Mouse (Mus musculus) CD4-positive, CD25-positive, alpha-beta regulatory T cell, adult 4 months (primary cell): ENCODE data around the gene Samt1. TPM values are rescaled to one million over a fixed set of nuclear protein-coding genes. Genes with fewer than 3 reads are reported as not detected.
"Not testable (repeated sequence)": the region's sequence is repeated elsewhere in the genome, so short reads cannot be mapped to it uniquely, and the experiment has no call there.

ENCODE experiments used
- ATAC-seq: one replicate; pipeline ENCODE4 v1.8.0; 2017
- polyA plus RNA-seq, 2 experiments: library from polyadenylated mRNA; unstranded; fragments of 100-300 nt; shearing (Covaris generic); gene quantifications; one replicate each; pipeline ENCODE4 v1.2.1; 2017

Gene Samt1
- polyA plus RNA-seq: not detected

DNA sequence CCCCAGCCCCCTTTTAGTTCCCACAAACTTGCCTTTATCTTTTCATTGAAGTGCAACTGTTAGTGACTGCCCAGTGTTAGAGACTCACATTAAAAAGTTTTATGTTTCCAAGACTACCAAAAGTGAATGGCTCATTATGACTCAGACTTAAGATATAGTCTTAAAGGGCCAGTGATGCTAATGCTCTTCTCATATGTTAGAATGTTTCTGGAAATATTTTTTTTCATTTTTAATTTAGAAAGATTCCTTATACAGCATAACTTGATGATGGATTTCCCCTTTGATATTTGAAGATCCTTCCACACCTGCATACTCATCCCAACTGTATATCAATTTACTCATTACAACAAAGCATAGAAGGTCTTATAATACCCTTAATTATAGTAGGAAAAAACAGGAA lies at the start of gene Samt1:
Gene Samt1 (minus strand): TSS at position 101 of the 400 bp plus-strand sequence.
- not testable (repeated sequence) for ATAC-seq

GRCm38 (mm10) chrX:154054939-154055338 lies 42.5 kb upstream of the Samt1 start, which contains the start of gene Gm10057:
Gm10057 (minus strand) TSS chrX:154055039.
- not testable (repeated sequence) for ATAC-seq

DNA sequence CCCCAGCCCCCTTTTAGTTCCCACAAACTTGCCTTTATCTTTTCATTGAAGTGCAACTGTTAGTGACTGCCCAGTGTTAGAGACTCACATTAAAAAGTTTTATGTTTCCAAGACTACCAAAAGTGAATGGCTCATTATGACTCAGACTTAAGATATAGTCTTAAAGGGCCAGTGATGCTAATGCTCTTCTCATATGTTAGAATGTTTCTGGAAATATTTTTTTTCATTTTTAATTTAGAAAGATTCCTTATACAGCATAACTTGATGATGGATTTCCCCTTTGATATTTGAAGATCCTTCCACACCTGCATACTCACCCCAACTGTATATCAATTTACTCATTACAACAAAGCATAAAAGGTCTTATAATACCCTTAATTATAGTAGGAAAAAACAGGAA lies 21.3 kb upstream of the Samt1 start, which contains the start of gene 4921511M17Rik:
Gene 4921511M17Rik (minus strand): TSS at position 101 of the 400 bp plus-strand sequence.
- ATAC-seq: not testable (repeated sequence)

- peak; percentile 54 for ATAC-seq
Measured at GRCm38 (mm10) chrX:153976914-153977313, 35.5 kb downstream of the Samt1 start.

DNA sequence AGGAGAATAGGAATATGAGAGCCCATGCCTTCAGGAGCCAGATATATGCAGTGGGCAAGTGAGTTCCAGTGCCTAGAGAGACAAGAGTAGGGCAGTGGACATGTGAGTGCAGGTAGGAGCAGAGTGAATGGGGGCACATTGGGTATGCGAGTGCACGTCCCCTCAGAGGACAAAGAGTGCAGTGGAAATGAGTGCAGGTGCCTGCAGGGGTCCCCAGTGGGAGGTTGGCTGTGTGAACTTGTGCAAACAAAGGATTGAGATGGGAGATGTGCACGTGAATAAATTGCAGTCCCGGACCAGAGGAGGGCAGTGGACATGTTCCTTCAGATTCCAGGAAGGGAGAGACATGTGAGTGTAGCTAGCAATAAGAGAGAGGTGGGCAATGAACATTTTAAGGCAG lies 36.0 kb downstream of the Samt1 start:
- not testable (repeated sequence) for ATAC-seq

- peak; percentile 51 for ATAC-seq
Measured at GRCm38 (mm10) chrX:153974450-153974849, 38.0 kb downstream of the Samt1 start.

GRCm38 (mm10) chrX:153952866-153953265 lies 59.6 kb downstream of the Samt1 start:
- ATAC-seq: not testable (repeated sequence)

Other genes with a start within 250 kb of the Samt1 start
- 10 to 100 TPM; 23.7 to 25.5 TPM for gene Spin2c, start 180.4 kb downstream of the Samt1 start, polyA plus RNA-seq
- not detected for gene 4921511M17Rik, start 21.2 kb upstream of the Samt1 start, polyA plus RNA-seq
- gene Gm10057, start 42.4 kb upstream of the Samt1 start, polyA plus RNA-seq: not detected
- gene Gm15140, start 108.0 kb upstream of the Samt1 start, polyA plus RNA-seq: not detected